Mouse (Mus musculus) cortical plate, adult 2 months (tissue): ENCODE measurements around the gene Wwc1. TPM values are rescaled to one million over a fixed set of nuclear protein-coding genes. Genes with fewer than 3 reads are reported as not detected.

ENCODE experiments used
- H3K27ac ChIP-seq: fragments of 200-500 bp; 2 replicates; pipeline ENCODE4 v1.5.1; 2012; ENCODE audit warnings: low read length, control low read depth, inconsistent platforms; ENCODE audit not compliant: insufficient read depth
- H3K4me1 ChIP-seq: fragments of 200-500 bp; 2 replicates; pipeline ENCODE4 v1.6.1; 2011; ENCODE audit warnings: low read length; ENCODE audit not compliant: control insufficient read depth, insufficient read depth
- H3K4me3 ChIP-seq: fragments of 200-500 bp; 2 replicates; pipeline ENCODE4 v1.5.1; 2011; ENCODE audit warnings: mild to moderate bottlenecking, low read length, control low read depth; ENCODE audit not compliant: insufficient read depth
- CTCF ChIP-seq: fragments of 200-500 bp; IDR thresholded peaks from 2 replicates; pipeline ENCODE4 v1.5.1; 2011; ENCODE audit warnings: mild to moderate bottlenecking, control low read depth, low read length; ENCODE audit not compliant: insufficient read depth; ENCODE audit errors: extremely low read depth
- POLR2A ChIP-seq: fragments of 200-500 bp; IDR thresholded peaks from 2 replicates; pipeline ENCODE4 v1.6.1; 2011; ENCODE audit warnings: mild to moderate bottlenecking, low read length, control low read depth; ENCODE audit not compliant: insufficient read depth; ENCODE audit errors: extremely low read depth
- polyA plus RNA-seq: library from polyadenylated mRNA; depleted of rRNA; stranded (reverse); fragments of >200 nt; gene quantifications from 2 replicates; pipeline ENCODE4 v1.2.3, GENCODE M21; 2012; rRNA removed

Gene Wwc1
- polyA plus RNA-seq: 62.7 and 68.2 TPM in 2 replicates

DNA sequence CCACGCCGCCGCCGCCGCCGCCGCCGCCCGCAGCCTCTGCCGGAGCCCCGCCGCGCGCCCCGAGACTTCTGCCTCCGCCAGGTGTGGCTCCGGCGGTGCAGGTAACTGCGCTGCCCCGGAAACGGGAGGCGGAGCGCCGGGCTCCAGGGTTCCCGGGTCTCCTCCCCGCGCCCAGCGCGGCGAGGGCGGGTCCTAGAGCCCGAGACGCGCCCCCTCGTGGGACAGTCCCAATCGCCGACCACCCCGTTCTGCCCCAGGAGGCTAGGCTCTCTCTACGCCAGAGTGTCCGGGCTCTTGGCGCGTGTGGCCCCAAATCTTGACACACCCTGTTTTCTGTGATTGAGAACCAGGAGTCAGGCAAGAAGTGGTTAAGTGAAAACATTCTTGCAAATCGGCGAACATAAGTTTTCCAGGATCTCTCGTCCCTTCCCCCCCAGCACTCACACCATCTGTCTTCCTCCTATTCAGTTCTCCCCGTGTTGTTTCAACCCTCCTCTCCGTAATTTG lies at the start of gene Wwc1:
TSS of gene Wwc1 (minus strand) at position 117 of the 507 bp plus-strand sequence.
- TF ChIP-seq POLR2A: no peak
- Histone ChIP-seq H3K27ac (peak within 1 kb of the TSS; percentile 55), H3K4me3 (peak within 1 kb of the TSS; percentile 90), H3K4me1 (peaks cover 8% of the 10 kb centered on the region; the same call in 1 of the 2 replicates)

DNA sequence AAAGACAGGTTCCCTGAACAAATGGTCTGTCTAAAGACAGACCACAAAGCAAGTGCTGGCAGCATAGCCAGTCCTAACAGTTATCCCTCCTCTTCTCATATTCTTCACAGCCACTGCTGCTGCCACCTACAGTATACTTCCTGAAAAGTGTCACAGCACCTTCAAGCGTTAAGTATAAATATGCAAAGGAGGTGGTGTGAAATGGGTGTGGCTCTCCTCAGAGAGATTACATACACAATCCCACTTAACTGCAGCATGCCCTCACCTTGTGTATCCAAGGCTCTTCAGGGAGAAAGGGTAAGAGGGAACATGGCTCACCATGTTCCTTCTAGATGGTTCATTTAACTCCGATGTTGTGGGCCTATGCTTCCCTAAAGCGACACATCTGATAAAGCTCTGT lies 39.7 kb upstream of the Wwc1 start:
- Histone ChIP-seq H3K4me3 (no peak overlapping the region), H3K4me1 (no peaks in the 10 kb centered on the region), H3K27ac (no peak overlapping the region)
- TF ChIP-seq CTCF (no peak), POLR2A (no peak)

DNA sequence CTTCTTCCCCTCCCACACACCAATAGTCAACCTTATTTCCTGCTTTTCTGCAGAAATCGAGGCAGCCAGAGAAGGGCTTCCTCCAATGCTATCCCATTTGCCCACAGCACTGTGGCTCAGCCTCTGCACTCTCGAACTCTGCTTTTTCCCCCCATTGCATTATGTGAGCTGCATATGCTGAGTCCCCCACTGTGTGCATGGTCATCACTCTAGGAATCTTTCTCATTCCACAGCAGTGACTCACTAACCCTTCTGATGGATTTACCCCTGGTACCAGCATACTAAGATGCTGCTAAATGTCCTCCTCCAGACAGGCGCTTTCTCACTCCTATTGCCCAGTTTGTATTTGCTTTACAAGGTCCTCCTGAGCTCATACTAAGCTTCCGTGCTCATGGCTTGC lies 32.9 kb upstream of the Wwc1 start:
- no peak for TF ChIP-seq CTCF
- TF ChIP-seq POLR2A: no peak
- Histone ChIP-seq H3K27ac (no peak overlapping the region), H3K4me3 (no peak overlapping the region), H3K4me1 (no peaks in the 10 kb centered on the region)

DNA sequence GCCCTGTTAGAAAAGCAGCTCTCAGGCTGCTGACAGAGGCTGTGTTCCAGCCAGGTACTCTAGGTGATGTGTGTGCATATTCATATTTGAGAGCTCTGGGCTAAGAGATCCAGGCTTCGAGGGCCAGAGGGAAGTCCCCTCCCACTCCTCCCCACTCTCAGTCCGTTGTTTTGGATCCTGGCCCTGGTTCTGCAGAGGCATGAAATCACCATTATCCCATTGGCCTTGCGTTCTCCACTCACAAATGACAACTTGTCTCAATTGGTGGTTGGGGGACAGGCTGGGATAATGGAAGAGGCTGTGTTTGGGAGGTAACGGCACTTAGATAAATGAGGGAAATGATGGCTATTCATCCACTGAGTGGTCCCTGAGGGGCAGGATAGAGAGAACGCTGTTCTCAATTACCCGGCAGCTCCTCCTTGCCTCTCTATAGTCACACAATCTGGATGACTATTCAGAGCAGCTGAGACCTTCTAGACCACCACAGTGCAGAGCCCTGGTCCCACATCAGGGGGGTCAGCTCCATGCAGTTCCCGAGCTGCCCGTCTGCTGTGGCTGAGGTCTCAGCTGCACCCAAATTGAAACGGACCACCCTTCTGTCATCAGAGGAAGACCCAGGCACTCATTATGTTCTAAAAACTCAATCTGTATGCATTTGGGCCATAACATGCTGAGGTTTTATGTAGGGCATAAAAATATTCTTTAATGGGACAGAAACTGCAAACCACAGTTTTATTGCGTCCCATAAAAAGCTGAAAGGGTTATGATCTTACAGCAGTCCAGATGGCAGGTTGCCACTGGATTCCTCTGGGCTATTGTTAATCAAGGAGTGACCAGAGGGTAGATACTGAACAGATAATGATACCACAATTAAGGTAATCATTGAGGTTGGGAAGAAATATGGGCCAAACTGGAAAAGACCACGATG lies 29.2 kb upstream of the Wwc1 start:
- TF ChIP-seq CTCF (no peak), POLR2A (no peak)
- no peaks in the 10 kb centered on the region for H3K4me1 ChIP-seq
- H3K4me3 ChIP-seq: no peak overlapping the region
- H3K27ac ChIP-seq: no peak overlapping the region

DNA sequence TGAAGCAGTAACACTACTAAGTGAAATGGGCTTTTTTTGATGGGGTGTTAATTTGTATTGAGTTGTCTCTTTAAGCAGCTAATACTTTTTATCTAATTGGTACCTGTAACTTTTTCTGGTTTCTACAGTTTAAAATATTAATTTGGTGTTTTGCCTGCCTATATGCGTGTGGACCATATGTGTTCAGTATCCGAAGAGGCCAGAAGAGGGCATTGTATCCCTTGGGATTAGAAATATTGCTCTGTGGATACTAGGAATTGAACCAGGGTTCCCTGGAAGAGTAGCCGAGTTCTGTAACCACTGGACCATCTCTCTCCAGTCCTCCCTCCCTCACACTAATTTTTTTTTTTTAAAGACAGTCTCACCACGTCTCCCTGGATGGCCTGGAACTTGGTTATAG lies 22.6 kb upstream of the Wwc1 start:
- no peak overlapping the region for H3K27ac ChIP-seq
- H3K4me1 ChIP-seq: no peaks in the 10 kb centered on the region
- H3K4me3 ChIP-seq: no peak overlapping the region
- TF ChIP-seq POLR2A (no peak), CTCF (no peak)

DNA sequence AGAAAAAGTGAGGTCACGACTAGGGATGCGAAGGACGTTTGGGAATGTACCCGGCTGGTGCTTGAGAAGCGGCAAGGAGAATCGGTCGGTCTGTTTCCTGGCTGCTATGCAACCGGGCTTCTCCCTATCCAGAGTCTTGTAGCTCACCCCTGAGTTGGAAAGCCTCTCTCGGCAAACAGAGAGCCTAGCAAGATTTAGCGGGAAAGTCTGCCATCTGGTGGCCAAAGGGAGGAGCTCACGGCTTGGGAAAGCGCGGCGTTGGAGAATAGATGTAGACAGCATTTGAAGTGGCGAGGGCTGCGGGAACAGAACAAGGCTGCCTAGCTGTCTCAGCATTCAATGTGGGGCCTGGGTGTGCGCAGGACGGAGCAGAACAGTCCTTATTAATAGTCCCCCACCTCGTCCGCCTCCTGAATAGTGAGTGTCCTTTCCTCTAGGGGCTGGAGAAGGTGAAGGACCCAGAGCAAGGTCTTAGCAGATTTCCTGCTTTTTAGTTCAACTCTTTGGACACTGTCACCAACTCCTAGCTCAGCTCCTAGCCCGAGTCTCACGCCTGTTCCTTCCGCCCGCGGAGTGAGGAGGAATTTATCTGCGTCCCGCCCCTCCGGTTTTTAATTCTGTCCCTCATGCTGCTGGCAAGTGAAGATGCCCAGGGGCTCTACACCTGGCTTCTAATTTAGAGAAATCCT lies 21.1 kb upstream of the Wwc1 start:
- Histone ChIP-seq H3K4me1 (no peaks in the 10 kb centered on the region), H3K4me3 (no peak overlapping the region; the same call in 1 of the 2 replicates), H3K27ac (no peak overlapping the region)
- no peak for TF ChIP-seq POLR2A
- TF ChIP-seq CTCF: peak; percentile 85

DNA sequence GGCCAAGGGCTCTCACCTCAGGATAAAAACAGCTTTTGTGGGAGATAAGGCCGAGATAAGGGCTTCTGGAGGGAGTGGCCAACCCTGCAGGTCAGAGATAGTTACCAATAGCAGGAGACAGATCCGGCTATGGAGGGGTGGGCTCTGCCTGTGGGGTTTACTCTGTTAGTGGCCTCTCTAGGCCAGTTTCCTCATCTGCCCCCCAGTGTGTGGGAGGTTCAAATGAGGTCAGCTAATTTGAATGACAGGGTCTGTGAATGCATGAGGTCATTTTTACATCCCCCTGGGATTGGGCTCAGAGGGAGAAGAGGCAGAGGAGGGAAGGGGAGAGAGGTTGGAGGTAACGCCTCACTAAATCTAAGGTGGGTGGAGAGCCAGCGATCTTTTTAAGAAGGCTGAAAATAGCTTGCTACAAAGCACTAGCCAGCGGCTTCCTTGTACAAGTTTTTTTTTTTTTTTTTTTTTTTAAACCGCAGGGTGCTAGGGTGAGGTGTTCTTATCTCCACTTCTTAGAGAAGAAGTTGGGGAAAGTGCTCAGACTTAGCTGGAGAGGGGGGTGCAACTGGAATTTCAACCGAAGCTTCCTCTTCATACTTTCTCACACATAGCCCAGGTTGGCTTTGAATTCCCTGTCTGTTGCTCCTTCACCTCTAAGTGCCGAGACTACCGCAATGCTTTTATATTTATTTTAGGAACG lies 20.4 kb upstream of the Wwc1 start:
- no peak overlapping the region for H3K27ac ChIP-seq
- H3K4me3 ChIP-seq: no peak overlapping the region; the same call in 1 of the 2 replicates
- TF ChIP-seq CTCF (no peak), POLR2A (no peak)
- H3K4me1 ChIP-seq: no peaks in the 10 kb centered on the region

DNA sequence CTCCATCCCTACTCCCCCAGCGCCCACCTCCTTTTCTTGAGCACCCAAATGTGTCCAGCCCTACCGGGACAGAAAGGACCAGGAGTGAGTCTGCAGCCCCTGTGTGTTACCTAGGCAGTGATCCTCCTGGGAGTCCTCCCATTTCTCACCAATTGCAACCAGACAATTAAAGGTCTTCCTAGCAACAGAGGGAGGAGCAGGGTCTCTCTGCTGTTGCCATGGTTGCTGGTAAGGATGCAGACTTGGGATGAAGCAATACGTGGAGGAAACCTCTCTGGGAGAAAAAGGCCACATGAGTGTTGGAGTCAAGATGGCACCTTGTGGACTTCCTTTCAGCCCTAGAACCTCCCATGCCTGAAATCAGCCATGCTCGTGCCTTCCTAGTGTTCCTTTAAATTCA lies 19.7 kb upstream of the Wwc1 start:
- no peak for TF ChIP-seq POLR2A
- TF ChIP-seq CTCF: no peak
- no peaks in the 10 kb centered on the region for H3K4me1 ChIP-seq
- no peak overlapping the region for H3K27ac ChIP-seq
- no peak overlapping the region for H3K4me3 ChIP-seq

DNA sequence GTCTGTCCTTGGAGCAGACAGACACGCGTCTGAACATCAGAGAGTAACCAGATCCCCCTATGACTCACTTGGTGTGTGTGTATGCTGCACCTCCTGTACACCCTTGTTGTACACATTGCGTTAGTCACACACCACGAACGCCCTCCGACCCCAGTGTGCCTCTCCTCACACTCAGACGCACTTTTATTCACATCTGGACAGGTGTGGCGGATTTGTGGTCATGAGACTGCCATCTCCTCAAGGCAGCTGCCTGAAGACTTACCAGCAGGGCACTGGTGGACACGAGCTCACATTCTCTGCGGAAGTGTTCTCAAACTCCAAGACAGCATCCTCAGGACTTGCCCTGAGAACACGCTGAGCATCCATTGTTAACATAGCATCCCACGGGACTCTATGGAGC lies 17.7 kb upstream of the Wwc1 start:
- H3K4me3 ChIP-seq: no peak overlapping the region
- no peak overlapping the region for H3K27ac ChIP-seq
- no peaks in the 10 kb centered on the region for H3K4me1 ChIP-seq
- TF ChIP-seq CTCF: no peak
- TF ChIP-seq POLR2A: no peak
